Mouse (Mus musculus): ENCODE data around the gene Abcf2. TPM values are rescaled to one million over a fixed set of nuclear protein-coding genes. Genes with fewer than 3 reads are reported as not detected.

Gene Abcf2
- polyA plus RNA-seq, 1 experiment, result 120 TPM

- TF ChIP-seq GATA1 (IDR thresholded peaks at IDR 0.05; ENCODE audit: low read length), result no peak
Observed at GRCm38 (mm10) chr5:24527780-24528179, 49.5 kb downstream of the Abcf2 start.

GRCm38 (mm10) chr5:24526889-24527230 is 50.4 kb downstream of the Abcf2 start, which contains the start of gene Gbx1:
Gene Gbx1, minus strand, starts transcription at chr5:24527202.
- TF ChIP-seq GATA1 (IDR thresholded peaks at IDR 0.05; ENCODE audit: low read length), result no peak

- TF ChIP-seq GATA1 (IDR thresholded peaks at IDR 0.05; ENCODE audit: low read length), result no peak
Observed at GRCm38 (mm10) chr5:24526190-24526888, 50.9 kb downstream of the Abcf2 start.

GRCm38 (mm10) chr5:24525360-24526189 is 51.7 kb downstream of the Abcf2 start:
- TF ChIP-seq GATA1 (IDR thresholded peaks at IDR 0.05; ENCODE audit: low read length), result no peak

GRCm38 (mm10) chr5:24524522-24524921 is 52.7 kb downstream of the Abcf2 start:
- TF ChIP-seq GATA1 (IDR thresholded peaks at IDR 0.05; ENCODE audit: low read length), result no peak

GRCm38 (mm10) chr5:24523806-24524205 is 53.5 kb downstream of the Abcf2 start:
- TF ChIP-seq GATA1 (IDR thresholded peaks at IDR 0.05; ENCODE audit: low read length), result no peak

GRCm38 (mm10) chr5:24521366-24521765 is 55.9 kb downstream of the Abcf2 start:
- TF ChIP-seq GATA1 (IDR thresholded peaks at IDR 0.05; ENCODE audit: low read length), result no peak

Other genes with a start within 250 kb of the Abcf2 start
- gene Kcnh2, start 225.9 kb downstream of the Abcf2 start, polyA plus RNA-seq (2012), result 4.0 and 4.3 TPM in 2 replicates
- gene Nos3, start 212.7 kb downstream of the Abcf2 start, polyA plus RNA-seq (2012), result 0.06 and 0.15 TPM in 2 replicates
- 0.17 and 0.25 TPM in 2 replicates for gene Atg9b, start 185.3 kb downstream of the Abcf2 start, polyA plus RNA-seq (2012)
- gene Abcb8, start 183.8 kb downstream of the Abcf2 start, polyA plus RNA-seq (2012), result 59.9 and 60.9 TPM in 2 replicates
- 0.08 TPM in 1 of 2 replicates, not detected in the other for gene Asic3, start 164.1 kb downstream of the Abcf2 start, polyA plus RNA-seq (2012)
- 14.3 and 19.4 TPM in 2 replicates for gene Cdk5, start 153.9 kb downstream of the Abcf2 start, polyA plus RNA-seq (2012)
- gene Slc4a2, start 153.6 kb downstream of the Abcf2 start, polyA plus RNA-seq (2012), result 22.8 and 24.1 TPM in 2 replicates
- 287 and 347 TPM in 2 replicates for gene Fastk, start 132.2 kb downstream of the Abcf2 start, polyA plus RNA-seq (2012)
- 29.5 and 31.2 TPM in 2 replicates for gene Tmub1, start 129.6 kb downstream of the Abcf2 start, polyA plus RNA-seq (2012)
- 321 and 334 TPM in 2 replicates for gene Agap3, start 125.3 kb downstream of the Abcf2 start, polyA plus RNA-seq (2012)
- gene Gbx1, start 50.3 kb downstream of the Abcf2 start, polyA plus RNA-seq (2012), result 0.01 TPM in 1 of 2 replicates, not detected in the other
- not detected in 2 replicates for gene Asb10, start 36.5 kb downstream of the Abcf2 start, polyA plus RNA-seq (2012)
- not detected in 2 replicates for gene 4931409K22Rik, start 20.7 kb downstream of the Abcf2 start, polyA plus RNA-seq (2012)
- gene Chpf2, start 9.3 kb upstream of the Abcf2 start, polyA plus RNA-seq (2012), result 26.9 and 36.2 TPM in 2 replicates
- not detected in 2 replicates for gene Smarcd3, start 46.9 kb upstream of the Abcf2 start, polyA plus RNA-seq (2012)
- gene Nub1, start 108.1 kb upstream of the Abcf2 start, polyA plus RNA-seq (2012), result 20.1 and 30.2 TPM in 2 replicates
- gene Wdr86, start 153.3 kb upstream of the Abcf2 start, polyA plus RNA-seq (2012), result not detected in 2 replicates
- not detected in 2 replicates for gene Crygn, start 180.5 kb upstream of the Abcf2 start, polyA plus RNA-seq (2012)

Measured in G1E-ER4 (cell line).